Comparison of ENCODE assay signal across 28 mouse cellular contexts in the genomic region with DNA sequence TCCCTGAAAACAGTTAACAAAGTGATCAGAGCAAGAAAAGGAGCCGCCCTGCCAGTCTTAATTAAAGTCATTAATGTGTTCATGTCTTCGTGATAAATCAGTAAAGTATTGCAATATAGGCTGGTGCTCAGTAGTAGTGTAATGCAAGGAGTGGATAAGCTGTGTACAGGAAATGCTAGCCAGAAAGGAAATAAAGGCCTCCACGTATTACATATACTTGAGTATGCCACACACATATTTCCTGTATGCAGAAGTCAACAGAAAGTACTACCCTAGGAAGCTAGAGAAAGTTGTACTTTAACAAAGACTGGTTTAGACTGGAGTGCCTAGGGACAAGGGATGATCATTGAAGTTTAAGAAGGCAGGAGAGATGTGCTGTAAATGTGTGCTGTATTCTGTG. TPM values are rescaled to one million over a fixed set of nuclear protein-coding genes. Genes with fewer than 3 reads are reported as not detected.
A peak's percentile ranks its signal among the peaks of the same experiment; 100 is the strongest.
DNase-seq lines count a peak whose midpoint lies in the region; ATAC-seq lines count a peak whose summit lies in the region.
"Had no signal": no experiment of that assay in that cellular context is flagged by ENCODE, and none has a peak within 500 bp of the region (broad histone marks: within the 10 kb centered on the region; RNA-seq: fewer than 3 reads in every experiment).

No protein-coding gene starts in this region.

- H3K4me3 ChIP-seq in hindbrain, embryonic 16.5 days (ENCODE audit: low read length): no peak overlapping the region
- H3K4me3 ChIP-seq: embryonic facial prominence, embryonic 13.5 days; embryonic facial prominence, embryonic 15.5 days; erythroblast, embryonic 14.5 days; forebrain, embryonic 10.5 days; forebrain, embryonic 12.5 days had no signal

- peak; percentile 66 for ATAC-seq in activated CD4-positive, CD25-positive, alpha-beta regulatory T cell, adult 4 months
- no peak for ATAC-seq in granulocyte monocyte progenitor cell, adult 5-6 weeks (replicated peaks; ENCODE audit: poor library complexity, severe bottlenecking)
- ATAC-seq in hindbrain, embryonic 16.5 days: no peak
- ATAC-seq: forebrain, embryonic 14.5 days; forebrain, embryonic 16.5 days; Patski had no signal

- no peak overlapping the region for H3K27ac ChIP-seq in hindbrain, embryonic 16.5 days (ENCODE audit: low read depth, low read length)
- H3K27ac ChIP-seq: embryonic facial prominence, embryonic 13.5 days; embryonic facial prominence, embryonic 15.5 days; forebrain, embryonic 10.5 days; forebrain, embryonic 12.5 days had no signal

- 91% methylated on average over 3 of the region's 3 CpGs for WGBS in hindbrain, embryonic 16.5 days

- H3K4me2 ChIP-seq in hindbrain, embryonic 16.5 days (ENCODE audit: low read length): no peak overlapping the region
- H3K4me2 ChIP-seq: embryonic facial prominence, embryonic 13.5 days; embryonic facial prominence, embryonic 15.5 days; forebrain, embryonic 12.5 days had no signal

- H3K9ac ChIP-seq in hindbrain, embryonic 16.5 days (ENCODE audit: low read depth, low read length): no peak overlapping the region
- H3K9ac ChIP-seq: embryonic facial prominence, embryonic 13.5 days; embryonic facial prominence, embryonic 15.5 days; forebrain, embryonic 12.5 days had no signal

- H3K4me1 ChIP-seq in hindbrain, embryonic 16.5 days (ENCODE audit: control insufficient read depth, insufficient read depth, low read depth, low read length): no peaks in the 10 kb centered on the region
- H3K4me1 ChIP-seq: embryonic facial prominence, embryonic 13.5 days; embryonic facial prominence, embryonic 15.5 days; forebrain, embryonic 10.5 days; forebrain, embryonic 12.5 days had no signal

- H3K27me3 ChIP-seq in hindbrain, embryonic 16.5 days (replicated peaks; ENCODE audit: control insufficient read depth, insufficient read depth, low read length): no peaks in the 10 kb centered on the region
- H3K27me3 ChIP-seq: CH12.LX; embryonic facial prominence, embryonic 13.5 days; embryonic facial prominence, embryonic 15.5 days; forebrain, embryonic 12.5 days; Patski had no signal

- peak; percentile 15 for DNase-seq in thymus, postnatal 0 days (ENCODE audit: low spot score)
- no peak for DNase-seq in thymus, postnatal 4 days
- peak; percentile 28 for DNase-seq in CD4-positive, CD25-positive, alpha-beta regulatory T cell, adult 2 months (ENCODE audit: low read depth, low spot score)
- peak; percentile 57 for DNase-seq in naive thymus-derived CD4-positive, alpha-beta T cell, adult 2 months (ENCODE audit: low read depth)
- no peak for DNase-seq in neural tube, embryonic 10.5 days (ENCODE audit: extremely low spot score, low spot score)
- DNase-seq: adrenal gland, adult 2 months; adrenal gland, postnatal 10 days; adrenal gland, postnatal 25 days; cerebellum, adult 11 months; cerebellum, adult 18-20 months; cerebellum, adult 8-10 months; cerebellum, adult 9-11 months; cerebellum, postnatal 14 days; cerebellum, postnatal 36 days; embryo, embryonic 11 days had no signal

- peaks cover 36% of the 10 kb centered on the region for H3K36me3 ChIP-seq in hindbrain, embryonic 16.5 days (ENCODE audit: control insufficient read depth, insufficient read depth, low read length)

- H3K9me3 ChIP-seq in hindbrain, embryonic 16.5 days (ENCODE audit: control insufficient read depth, low read length): no peaks in the 10 kb centered on the region
- H3K9me3 ChIP-seq: embryonic facial prominence, embryonic 13.5 days; embryonic facial prominence, embryonic 15.5 days; forebrain, embryonic 10.5 days; forebrain, embryonic 12.5 days; G1E had no signal

RNA-seq across cellular contexts. Expression of a gene that starts 26.8 kb away (rescaled TPM):
- polyA plus RNA-seq in thymus, postnatal 0 days (2015; fragmentation: Nextera tagmentation; extraction: Ambion mirVana): 207 TPM in 2 replicates
- polyA plus RNA-seq in activated CD4-positive, CD25-positive, alpha-beta regulatory T cell, adult 4 months (2017; shearing (Covaris generic)): 100 to 1,000 TPM in 1 of 2 experiments, 10 to 100 TPM in 1; 85.8 to 154 TPM
- 112 and 221 TPM in 2 replicates for total RNA-seq in granulocyte monocyte progenitor cell, adult 5-6 weeks (2014; fragmentation: Nextera tagmentation)
- 282 and 366 TPM in 2 replicates for total RNA-seq in granulocyte monocyte progenitor cell, adult 5-6 weeks (2017)
- polyA plus RNA-seq in hindbrain, embryonic 16.5 days (2015; fragmentation: Nextera tagmentation; extraction: Ambion mirVana): 178 and 187 TPM in 2 replicates

Comparison
In these comparisons a context has a peak if more than half of its experiments do, and no peak if none do; other contexts are left out.
1. DNase-seq: peak in thymus, postnatal 0 days (single experiment), CD4-positive, CD25-positive, alpha-beta regulatory T cell, adult 2 months (single experiment) and naive thymus-derived CD4-positive, alpha-beta T cell, adult 2 months (single experiment); none in thymus, postnatal 4 days (single experiment) and neural tube, embryonic 10.5 days (single experiment).